Mouse (Mus musculus) liver, embryonic 13.5 days (tissue): Measurements from ENCODE around the gene Egf. TPM values are rescaled to one million over a fixed set of nuclear protein-coding genes. Genes with fewer than 3 reads are reported as not detected.

Source experiments
- ATAC-seq: fragments of 200-750 bp; cut with Nextera tagmentation; 2 replicates; pipeline ENCODE4 v1.8.0; 2017; ENCODE audit warnings: low read depth, mild to moderate bottlenecking, moderate number of reproducible peaks, moderate library complexity
- DNase-seq: peaks from one replicate; pipeline ENCODE4 v3.0.0; 2022
- H3K27ac ChIP-seq: fragments of 300-500 bp; sonication (generic); 2 replicates; pipeline ENCODE4 v1.5.1; 2015; ENCODE audit warnings: moderate library complexity, mild to moderate bottlenecking, inconsistent platforms
- H3K27me3 ChIP-seq: fragments of 300-500 bp; sonication (generic); 2 replicates; pipeline ENCODE4 v1.6.1; 2015; ENCODE audit warnings: mild to moderate bottlenecking, inconsistent platforms
- H3K36me3 ChIP-seq: fragments of 300-500 bp; sonication (generic); 2 replicates; pipeline ENCODE4 v1.6.1; 2015; ENCODE audit warnings: mild to moderate bottlenecking, inconsistent platforms
- H3K4me1 ChIP-seq: fragments of 300-500 bp; sonication (generic); replicated peaks from 2 replicates; pipeline ENCODE4 v1.6.1; 2015; ENCODE audit warnings: inconsistent platforms
- H3K4me2 ChIP-seq: fragments of 300-500 bp; sonication (generic); 2 replicates; pipeline ENCODE4 v1.6.1; 2015; ENCODE audit warnings: inconsistent platforms, mild to moderate bottlenecking, moderate library complexity
- H3K4me3 ChIP-seq: fragments of 300-500 bp; sonication (generic); replicated peaks from 2 replicates; pipeline ENCODE4 v1.5.1; 2015; ENCODE audit warnings: mild to moderate bottlenecking, inconsistent platforms
- H3K9ac ChIP-seq: fragments of 300-500 bp; sonication (generic); 2 replicates; pipeline ENCODE4 v1.6.1; 2015; ENCODE audit warnings: mild to moderate bottlenecking, inconsistent platforms
- H3K9me3 ChIP-seq: fragments of 300-500 bp; sonication (generic); replicated peaks from 2 replicates; pipeline ENCODE4 v1.6.1; 2016; ENCODE audit warnings: inconsistent platforms
- WGBS: fragments of 180-500 bp; shearing (Covaris S2); methylation state at CpG from one replicate; pipeline ENCODE4 v1.1.7; 2015; ENCODE audit not compliant: insufficient replicate concordance; 5-methylcytosine and 5-hydroxymethylcytosine counted together
- polyA plus RNA-seq: library from polyadenylated mRNA; unstranded; fragments of >200 nt; fragmentation: Nextera tagmentation; extraction: Ambion mirVana; gene quantifications from 2 replicates; pipeline ENCODE4 v1.2.1, GENCODE M21; 2015

The Egf gene
- polyA plus RNA-seq, 1 experiment from 2014 or later, result 0.45 TPM

DNA sequence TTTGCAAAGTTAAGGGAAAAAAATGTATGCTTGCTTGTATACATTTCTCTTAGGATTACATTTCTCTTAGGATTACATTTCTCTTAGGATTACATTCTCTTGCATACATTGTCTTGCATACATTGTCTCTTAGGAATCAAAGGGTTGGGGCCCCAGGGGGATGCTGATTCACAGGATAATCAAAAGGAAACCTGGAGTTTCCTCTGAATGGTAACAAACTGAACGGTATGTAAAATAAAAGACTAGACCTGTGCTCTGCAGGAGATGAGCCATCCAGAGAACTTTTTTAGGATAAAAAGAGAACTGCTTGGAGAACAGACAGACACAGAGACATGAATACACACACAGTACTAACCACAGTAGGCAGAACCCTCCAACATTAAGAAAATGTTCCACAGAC lies 104.2 kb downstream of the Egf start:
- H3K27ac ChIP-seq, result no peak overlapping the region
- no peaks in the 10 kb centered on the region for H3K27me3 ChIP-seq
- H3K4me2 ChIP-seq, result no peak overlapping the region
- H3K4me3 ChIP-seq, result no peak overlapping the region
- WGBS, result 38% methylated on average over 1 of the region's 1 CpGs
- no peak overlapping the region for H3K9ac ChIP-seq
- no peaks in the 10 kb centered on the region for H3K9me3 ChIP-seq
- H3K4me1 ChIP-seq, result no peaks in the 10 kb centered on the region
- ATAC-seq (no peak), DNase-seq (no peak)
- H3K36me3 ChIP-seq, result no peaks in the 10 kb centered on the region

DNA sequence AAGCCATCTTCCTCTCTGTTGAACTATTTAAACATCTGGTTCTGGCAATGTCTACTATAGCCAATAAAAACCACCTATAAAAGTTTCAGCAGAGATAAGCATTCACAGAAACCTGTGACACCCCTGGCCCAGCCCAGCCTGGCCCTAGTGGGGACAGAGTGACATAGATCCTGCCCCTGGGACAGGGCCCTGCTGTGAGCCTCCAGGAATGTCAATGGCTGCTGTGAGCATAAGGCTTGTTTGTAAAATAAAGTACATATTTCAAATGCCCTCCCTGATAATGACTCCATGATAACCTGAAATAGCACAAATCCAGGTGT lies 104.9 kb downstream of the Egf start:
- Histone ChIP-seq H3K27ac (no peak overlapping the region), H3K9ac (no peak overlapping the region), H3K36me3 (no peaks in the 10 kb centered on the region), H3K4me3 (no peak overlapping the region), H3K9me3 (no peaks in the 10 kb centered on the region), H3K4me1 (no peaks in the 10 kb centered on the region), H3K4me2 (no peak overlapping the region), H3K27me3 (no peaks in the 10 kb centered on the region)
- ATAC-seq, result no peak
- DNase-seq, result no peak

DNA sequence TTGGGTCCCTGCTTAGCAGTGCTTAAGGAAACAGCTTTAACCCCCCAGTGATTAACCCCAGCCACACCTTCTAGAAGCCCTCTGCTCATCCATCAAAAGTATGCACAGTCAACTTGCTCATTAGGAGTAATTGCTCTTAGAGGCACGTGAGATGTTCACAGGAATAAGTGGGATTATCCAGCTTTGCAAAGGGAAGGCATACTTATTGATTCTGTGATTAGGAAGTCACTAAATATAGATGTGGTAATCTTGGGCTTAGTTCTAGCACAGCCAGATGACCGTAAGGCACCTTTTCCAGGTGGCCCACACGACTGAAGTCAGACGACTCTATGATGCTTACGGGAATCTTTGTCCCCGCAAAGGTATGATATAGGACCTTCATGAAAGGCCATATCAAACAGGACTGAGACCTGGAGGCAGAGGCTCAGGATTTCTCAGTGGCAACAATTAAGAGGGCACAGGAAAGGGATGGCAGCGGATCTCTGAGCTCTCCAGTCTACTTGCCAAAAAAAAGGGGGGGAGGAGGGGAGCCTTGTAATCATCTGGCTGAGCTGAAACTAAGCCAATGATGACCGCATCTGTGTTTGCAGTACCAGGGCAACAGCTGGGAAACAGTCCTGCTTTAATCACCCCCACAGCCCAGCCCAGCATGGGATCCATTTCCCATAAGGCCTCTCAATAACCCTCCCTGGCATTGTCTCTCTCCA lies 105.4 kb downstream of the Egf start:
- Histone ChIP-seq H3K27me3 (no peaks in the 10 kb centered on the region), H3K4me1 (no peaks in the 10 kb centered on the region), H3K4me3 (no peak overlapping the region), H3K36me3 (no peaks in the 10 kb centered on the region), H3K27ac (no peak overlapping the region), H3K9ac (no peak overlapping the region), H3K4me2 (no peak overlapping the region), H3K9me3 (no peaks in the 10 kb centered on the region)
- ATAC-seq (no peak), DNase-seq (no peak)
- WGBS, result 67% methylated on average over 8 of the region's 8 CpGs

DNA sequence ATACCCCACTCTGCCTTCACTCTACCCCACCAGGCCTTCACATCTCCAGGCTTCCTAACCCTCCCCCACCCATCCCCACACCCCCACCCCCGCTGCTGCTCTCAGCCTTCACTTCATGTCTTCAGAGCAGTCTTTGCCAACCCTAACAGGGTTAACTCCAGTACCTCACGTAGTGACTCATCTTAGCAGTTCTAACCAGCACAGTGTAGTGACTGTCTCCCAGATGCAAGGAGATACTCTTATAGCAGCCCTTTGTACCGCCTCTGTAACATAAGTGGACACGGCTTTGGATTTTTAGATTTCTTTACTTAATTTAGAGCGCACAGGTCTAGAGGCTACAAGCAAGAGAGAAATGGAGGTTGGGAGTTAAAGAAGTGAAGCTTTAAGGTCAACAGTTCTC lies 106.5 kb downstream of the Egf start:
- Histone ChIP-seq H3K9ac (no peak overlapping the region), H3K9me3 (no peaks in the 10 kb centered on the region), H3K27ac (no peak overlapping the region), H3K27me3 (no peaks in the 10 kb centered on the region), H3K4me1 (no peaks in the 10 kb centered on the region), H3K4me3 (no peak overlapping the region), H3K4me2 (no peak overlapping the region), H3K36me3 (no peaks in the 10 kb centered on the region)
- WGBS, result 71% methylated on average over 5 of the region's 5 CpGs
- no peak for ATAC-seq
- DNase-seq, result no peak

DNA sequence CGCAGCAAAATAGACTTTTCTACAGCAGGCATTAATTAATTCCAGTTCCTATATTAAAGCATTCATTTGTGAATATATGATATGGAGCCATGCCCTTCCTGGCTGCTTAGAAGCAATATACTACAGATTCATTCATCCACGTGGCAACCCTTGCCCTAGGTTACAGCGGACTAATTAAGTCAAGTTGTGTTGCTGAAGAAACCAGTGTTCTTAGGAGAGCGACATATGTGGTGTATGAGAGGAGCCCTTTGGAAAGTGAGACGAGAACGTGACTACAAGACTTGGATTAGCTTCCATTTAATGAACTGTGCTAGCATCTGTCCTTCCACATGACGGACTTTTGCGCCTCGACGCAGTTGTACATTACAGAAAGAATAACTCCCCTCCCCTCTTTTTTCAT lies 107.8 kb downstream of the Egf start:
- Histone ChIP-seq H3K9ac (no peak overlapping the region), H3K4me1 (no peaks in the 10 kb centered on the region), H3K27ac (no peak overlapping the region), H3K4me2 (no peak overlapping the region), H3K36me3 (no peaks in the 10 kb centered on the region), H3K27me3 (no peaks in the 10 kb centered on the region), H3K4me3 (no peak overlapping the region), H3K9me3 (no peaks in the 10 kb centered on the region)
- DNase-seq (no peak), ATAC-seq (no peak)
- 81% methylated on average over 10 of the region's 10 CpGs for WGBS

DNA sequence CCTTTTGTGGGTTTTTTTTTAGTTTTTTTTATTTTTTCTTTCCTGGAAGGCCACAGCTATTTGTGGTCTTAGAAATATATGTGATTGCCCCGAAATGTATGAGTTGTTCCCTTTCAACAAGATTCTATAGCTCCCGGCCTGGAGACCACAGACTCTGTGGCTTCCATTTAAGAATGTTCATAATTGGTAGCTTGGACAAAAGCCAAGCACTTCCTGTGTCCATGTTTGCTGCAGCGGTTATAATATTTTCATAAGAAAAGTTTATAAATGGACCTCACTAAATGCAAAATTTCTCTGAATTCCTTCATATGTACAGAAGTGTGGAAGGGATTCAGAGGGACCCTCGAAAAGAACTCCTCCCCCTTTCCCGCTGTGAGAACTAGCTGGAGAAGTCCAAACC lies 108.3 kb downstream of the Egf start:
- Histone ChIP-seq H3K4me3 (no peak overlapping the region), H3K27ac (no peak overlapping the region), H3K36me3 (no peaks in the 10 kb centered on the region), H3K4me1 (no peaks in the 10 kb centered on the region), H3K4me2 (no peak overlapping the region), H3K27me3 (no peaks in the 10 kb centered on the region), H3K9me3 (no peaks in the 10 kb centered on the region), H3K9ac (no peak overlapping the region)
- no peak for DNase-seq
- no peak for ATAC-seq
- WGBS, result 64% methylated on average over 5 of the region's 5 CpGs

DNA sequence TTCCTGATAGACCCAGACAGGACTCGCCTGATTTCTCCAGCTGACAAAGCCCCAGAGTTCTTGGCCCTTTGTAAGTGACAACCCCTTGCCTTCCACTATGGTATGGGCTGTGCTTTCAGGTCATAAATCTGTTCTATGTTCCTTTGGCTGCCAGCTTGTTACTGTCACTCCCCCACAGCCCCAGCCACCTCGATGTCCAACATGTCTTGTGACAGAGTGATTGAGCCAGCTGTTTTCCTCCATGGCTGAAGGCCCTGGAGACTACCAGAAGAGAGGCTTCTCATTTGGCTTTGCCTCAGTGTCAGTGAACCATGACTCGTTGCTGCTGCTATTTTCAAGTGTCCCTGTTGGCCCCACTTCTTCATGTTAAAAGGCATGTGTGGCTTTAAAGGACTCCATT lies 109.7 kb downstream of the Egf start:
- Histone ChIP-seq H3K27ac (no peak overlapping the region), H3K4me3 (no peak overlapping the region), H3K36me3 (no peaks in the 10 kb centered on the region), H3K4me2 (no peak overlapping the region), H3K4me1 (no peaks in the 10 kb centered on the region), H3K27me3 (no peaks in the 10 kb centered on the region), H3K9me3 (no peaks in the 10 kb centered on the region), H3K9ac (no peak overlapping the region)
- ATAC-seq (no peak), DNase-seq (no peak)
- WGBS, result 47% methylated on average over 3 of the region's 3 CpGs

DNA sequence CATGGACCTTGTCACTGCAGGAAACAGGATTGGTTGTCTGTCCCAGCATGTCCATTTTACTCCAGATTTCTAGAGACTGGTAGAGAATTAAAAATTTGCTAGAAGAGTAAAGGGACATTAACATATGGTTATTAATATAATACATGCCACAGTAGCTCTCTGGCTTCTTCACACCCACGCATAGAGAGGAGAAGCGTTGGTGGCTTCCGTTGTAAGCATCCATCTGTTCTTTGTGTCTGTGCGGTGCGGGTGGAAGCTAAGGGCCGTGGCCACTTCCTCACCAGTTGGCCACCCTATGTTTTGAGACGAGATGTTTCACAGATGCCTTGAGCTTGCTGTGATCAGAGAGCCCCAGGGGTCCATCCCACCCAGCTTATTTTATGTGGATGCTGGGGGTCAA lies 113.5 kb downstream of the Egf start:
- Histone ChIP-seq H3K4me3 (no peak overlapping the region), H3K9me3 (no peaks in the 10 kb centered on the region), H3K4me1 (no peaks in the 10 kb centered on the region), H3K4me2 (no peak overlapping the region), H3K27me3 (no peaks in the 10 kb centered on the region), H3K9ac (no peak overlapping the region), H3K27ac (no peak overlapping the region), H3K36me3 (no peaks in the 10 kb centered on the region)
- no peak for ATAC-seq
- no peak for DNase-seq
- WGBS, result 72% methylated on average over 7 of the region's 7 CpGs

DNA sequence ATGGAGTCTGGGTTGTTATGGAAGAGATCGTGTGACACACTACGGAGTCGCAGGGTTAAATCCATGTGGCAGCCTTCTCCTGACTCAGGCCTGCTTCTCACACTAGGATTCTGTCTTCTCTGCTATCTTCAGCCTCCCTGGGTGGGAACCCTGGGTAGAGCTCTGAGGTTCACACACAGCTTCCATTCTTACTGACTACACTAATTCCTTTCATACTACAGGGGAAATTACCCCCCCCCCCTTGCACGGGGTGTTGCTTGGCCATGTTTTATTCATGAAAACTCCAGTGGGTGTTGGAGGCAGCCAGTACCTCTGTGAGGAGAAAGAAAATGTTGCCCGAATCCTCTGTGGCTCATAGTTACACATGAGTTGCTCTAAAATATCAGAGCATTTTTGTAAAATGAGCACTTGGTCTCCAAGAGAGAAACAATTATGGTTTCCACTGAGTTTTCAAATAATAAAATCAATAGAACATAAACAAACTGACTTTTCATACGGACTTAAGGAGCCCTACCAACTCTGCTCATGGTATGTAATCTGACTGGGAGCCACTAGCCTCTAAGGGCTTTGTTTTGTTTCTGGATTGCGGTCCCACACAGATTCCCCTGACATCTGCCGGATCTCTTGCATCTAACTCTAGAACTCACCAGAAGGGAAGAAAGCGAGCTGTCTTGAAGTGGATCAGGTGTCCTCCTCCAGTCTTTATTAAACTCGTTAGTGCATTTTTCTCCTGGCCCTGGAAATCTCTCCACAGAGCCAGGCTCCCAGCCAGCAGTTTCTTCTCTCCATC lies 114.7 kb downstream of the Egf start:
- no peak overlapping the region for H3K4me3 ChIP-seq
- H3K27me3 ChIP-seq, result no peaks in the 10 kb centered on the region
- H3K36me3 ChIP-seq, result no peaks in the 10 kb centered on the region
- H3K4me2 ChIP-seq, result no peak overlapping the region
- ATAC-seq, result no peak
- no peaks in the 10 kb centered on the region for H3K9me3 ChIP-seq
- H3K9ac ChIP-seq, result no peak overlapping the region
- DNase-seq, result no peak
- WGBS, result 70% methylated on average over 10 of the region's 10 CpGs
- no peaks in the 10 kb centered on the region for H3K4me1 ChIP-seq
- no peak overlapping the region for H3K27ac ChIP-seq

DNA sequence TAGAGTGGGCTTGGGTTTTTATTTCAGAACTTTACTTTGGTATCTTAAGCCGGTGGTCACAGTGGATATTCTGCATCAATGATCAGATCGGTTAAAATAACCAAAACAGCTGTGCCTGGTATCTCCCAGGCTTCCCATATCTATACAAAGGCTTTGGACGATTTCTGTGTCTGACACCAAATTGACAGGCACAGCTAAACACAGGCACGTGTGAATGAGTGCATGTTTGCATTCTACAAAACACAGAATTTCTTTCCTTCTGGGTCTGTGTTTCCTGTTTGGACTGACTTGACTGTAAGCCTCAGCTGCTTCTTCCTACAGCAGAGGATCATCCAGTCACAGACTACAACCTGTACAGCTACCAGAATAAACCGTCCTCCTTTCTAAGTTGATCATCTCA lies 115.4 kb downstream of the Egf start:
- no peak overlapping the region for H3K4me3 ChIP-seq

DNA sequence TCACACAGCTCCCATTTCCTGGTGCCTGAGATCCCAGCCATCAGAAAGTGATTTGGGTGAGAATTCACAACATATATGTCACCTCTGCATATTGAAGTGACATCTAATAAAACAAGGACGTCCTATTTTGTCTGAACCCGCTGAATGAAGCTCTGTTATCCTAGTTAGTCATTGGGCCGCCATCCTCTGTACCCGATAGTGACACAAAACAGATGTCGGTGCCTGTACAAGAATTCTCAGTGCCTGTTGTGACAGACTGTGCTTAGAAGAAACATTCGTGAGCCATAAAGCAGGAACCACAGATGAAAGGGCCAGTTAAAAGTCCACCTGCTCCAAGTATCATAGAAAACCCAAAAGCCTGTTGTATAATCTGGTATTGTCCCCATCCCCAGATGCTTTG lies 117.7 kb downstream of the Egf start:
- H3K4me3 ChIP-seq, result no peak overlapping the region
- no peak overlapping the region for H3K4me2 ChIP-seq
- H3K36me3 ChIP-seq, result peaks cover 6% of the 10 kb centered on the region; the same call in 1 of the 2 replicates
- ATAC-seq (no peak), DNase-seq (no peak)
- no peak overlapping the region for H3K27ac ChIP-seq
- H3K4me1 ChIP-seq, result peaks cover 9% of the 10 kb centered on the region
- 81% methylated on average over 6 of the region's 6 CpGs for WGBS
- H3K9ac ChIP-seq, result no peak overlapping the region
- no peaks in the 10 kb centered on the region for H3K9me3 ChIP-seq
- no peaks in the 10 kb centered on the region for H3K27me3 ChIP-seq

More for the DNA sequence above, 115.4 kb downstream of the Egf start:
- WGBS, result 54% methylated on average over 5 of the region's 5 CpGs
- H3K9ac ChIP-seq, result no peak overlapping the region
- ATAC-seq (no peak), DNase-seq (no peak)
- no peaks in the 10 kb centered on the region for H3K36me3 ChIP-seq
- no peak overlapping the region for H3K4me2 ChIP-seq
- H3K4me1 ChIP-seq, result no peaks in the 10 kb centered on the region
- no peaks in the 10 kb centered on the region for H3K9me3 ChIP-seq
- no peaks in the 10 kb centered on the region for H3K27me3 ChIP-seq
- no peak overlapping the region for H3K27ac ChIP-seq

DNA sequence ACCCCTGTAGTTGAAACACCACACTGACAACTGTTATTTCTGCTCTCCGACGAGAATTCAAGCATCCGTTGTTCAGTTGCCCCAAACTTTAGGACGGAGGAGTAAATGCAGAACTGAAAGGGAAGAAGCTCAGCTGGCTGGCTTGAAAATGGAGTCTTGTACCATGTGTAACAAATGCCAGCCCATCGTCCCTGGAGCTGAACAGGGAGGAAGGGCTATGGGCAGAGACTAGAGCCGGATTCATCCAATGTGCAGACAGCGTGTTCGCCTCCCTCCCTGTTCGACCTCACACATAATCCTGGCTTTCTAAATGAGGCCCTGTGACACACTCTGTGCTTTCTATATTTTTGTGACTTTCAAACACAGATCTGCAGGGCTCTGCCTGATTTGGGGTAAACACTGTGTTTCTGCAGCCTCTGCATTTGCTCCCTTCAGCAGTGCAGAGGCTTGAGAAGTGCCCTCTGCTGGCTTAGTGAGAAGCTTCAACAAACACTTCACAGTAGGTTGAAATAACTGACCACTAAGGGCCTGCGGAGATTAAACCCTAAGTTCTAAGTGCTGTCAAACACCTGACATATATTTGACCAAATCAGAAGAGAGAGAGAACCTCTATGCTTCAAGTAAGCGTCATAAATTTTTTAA lies 120.7 kb downstream of the Egf start:
- no peak for DNase-seq

More for the DNA sequence above, 120.7 kb downstream of the Egf start:
- Histone ChIP-seq H3K4me1 (peaks cover 9% of the 10 kb centered on the region), H3K9me3 (no peaks in the 10 kb centered on the region), H3K9ac (no peak overlapping the region), H3K36me3 (peaks cover 12% of the 10 kb centered on the region; the same call in 1 of the 2 replicates), H3K27me3 (no peaks in the 10 kb centered on the region), H3K4me3 (no peak overlapping the region), H3K4me2 (no peak overlapping the region), H3K27ac (no peak overlapping the region)
- 74% methylated on average over 11 of the region's 11 CpGs for WGBS
- ATAC-seq, result no peak
